ENCODE assay signal across 10 mouse cellular contexts in the genomic region with DNA sequence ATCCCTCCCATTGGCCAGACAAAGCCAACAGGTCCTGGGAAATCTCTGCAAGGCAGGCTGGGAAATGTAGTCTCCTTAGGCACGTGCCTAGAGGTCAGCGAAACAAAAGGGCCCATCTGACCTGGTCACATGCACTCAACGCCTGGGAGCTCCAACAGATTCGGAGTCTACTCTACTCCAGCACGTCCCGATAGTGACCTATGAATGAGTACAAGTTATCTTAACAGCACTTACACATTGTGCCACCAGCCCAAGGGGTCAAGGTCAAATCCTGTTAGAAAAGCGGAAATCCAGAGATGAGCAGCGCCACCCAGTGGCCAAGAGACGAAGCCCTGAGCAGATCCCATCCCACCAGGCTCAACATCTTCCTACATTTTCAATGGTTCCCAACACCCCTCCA.
DNase-seq lines count a peak whose midpoint lies in the region; ATAC-seq lines count a peak whose summit lies in the region.
"Had no signal": no experiment of that assay in that cellular context is flagged by ENCODE, and none has a peak within 500 bp of the region (broad histone marks: within the 10 kb centered on the region; RNA-seq: fewer than 3 reads in every experiment).

No protein-coding gene starts in this region.

- DNase-seq in cerebellum, postnatal 10 days, result peak; percentile 46 to 61
- peak; percentile 25 to 35 for DNase-seq in layer of hippocampus, postnatal 10 days (ENCODE audit: low spot score in 2 of 2)
- DNase-seq in layer of hippocampus, adult 8-10 months (ENCODE audit: low spot score in 2 of 2), result no peak
- peak; percentile 78 for DNase-seq in embryo, embryonic 10.5 days (ENCODE audit: low spot score)
- peak; percentile 65 for DNase-seq in neural tube, embryonic 11.5 days (ENCODE audit: low spot score)
- no peak for DNase-seq in ovary, postnatal 36 days (ENCODE audit: low spot score)
- DNase-seq in urinary bladder, postnatal 25 days (ENCODE audit: low spot score), result no peak
- DNase-seq: gastrocnemius, postnatal 14 days had no signal

- no peak overlapping the region for H3K4me2 ChIP-seq in neural tube, embryonic 11.5 days (ENCODE audit: low read depth)

- no peaks in the 10 kb centered on the region for H3K36me3 ChIP-seq in neural tube, embryonic 11.5 days (ENCODE audit: control insufficient read depth, insufficient read depth, low read length)

- 46% methylated on average over 9 of the region's 9 CpGs for WGBS in neural tube, embryonic 11.5 days

- H3K9ac ChIP-seq in neural tube, embryonic 11.5 days (ENCODE audit: low read length), result no peak overlapping the region

- H3K4me1 ChIP-seq in neural tube, embryonic 11.5 days (ENCODE audit: control insufficient read depth, insufficient read depth, low read length), result no peaks in the 10 kb centered on the region

- no peak overlapping the region for H3K4me3 ChIP-seq in neural tube, embryonic 11.5 days (ENCODE audit: low read depth, low read length)
- H3K4me3 ChIP-seq: myocyte had no signal

- no peaks in the 10 kb centered on the region for H3K27me3 ChIP-seq in neural tube, embryonic 11.5 days (ENCODE audit: control insufficient read depth, insufficient read depth, low read length)

- no peak for ATAC-seq in cerebellum, adult (ENCODE audit: insufficient number of reproducible peaks, low FRiP score, low TSS enrichment)
- ATAC-seq in neural tube, embryonic 11.5 days (ENCODE audit: insufficient read depth, low FRiP score, low TSS enrichment), result peak; percentile 35; the same call in 1 of the 2 replicates

- H3K27ac ChIP-seq in neural tube, embryonic 11.5 days (ENCODE audit: low read depth, low read length), result no peak overlapping the region

- H3K9me3 ChIP-seq in neural tube, embryonic 11.5 days (ENCODE audit: control insufficient read depth, low read length), result no peaks in the 10 kb centered on the region

Comparison
In these comparisons a context has a peak if more than half of its experiments do, and no peak if none do; other contexts are left out.
1. DNase-seq: peak in cerebellum, postnatal 10 days (2 of 2), layer of hippocampus, postnatal 10 days (2 of 2), embryo, embryonic 10.5 days (single experiment) and neural tube, embryonic 11.5 days (single experiment); none in layer of hippocampus, adult 8-10 months (0 of 2), ovary, postnatal 36 days (single experiment) and urinary bladder, postnatal 25 days (single experiment).